Mouse (Mus musculus): Measurements from ENCODE around the gene Capza1. TPM values are rescaled to one million over a fixed set of nuclear protein-coding genes. Genes with fewer than 3 reads are reported as not detected.
A peak's percentile ranks its signal among the peaks of the same experiment; 100 is the strongest.

The Capza1 gene
- polyA plus RNA-seq, 1 experiment from 2014 or later, result 207 TPM

- Histone ChIP-seq H3K4me1 (ENCODE audit: control insufficient read depth, insufficient read depth, low read length) (peaks cover 17% of the 10 kb centered on the region; the same call in 1 of the 2 replicates), H3K27ac (ENCODE audit: low read depth, low read length) (no peak overlapping the region), H3K9ac (ENCODE audit: low read length) (no peak overlapping the region), H3K4me2 (ENCODE audit: low read length) (no peak overlapping the region), H3K4me3 (ENCODE audit: low read depth, low read length) (no peak overlapping the region), H3K9me3 (replicated peaks; ENCODE audit: control insufficient read depth, low read length) (no peaks in the 10 kb centered on the region), H3K27me3 (replicated peaks; ENCODE audit: control insufficient read depth, insufficient read depth, low read length) (no peaks in the 10 kb centered on the region), H3K36me3 (ENCODE audit: control insufficient read depth, insufficient read depth, low read length) (peaks cover 21% of the 10 kb centered on the region; the same call in 1 of the 2 replicates)
- 77% methylated on average over 12 of the region's 12 CpGs for WGBS
- DNase-seq (ENCODE audit: low spot score) (no peak), ATAC-seq (no peak)
These were observed 69.3 kb downstream of the Capza1 start for GRCm38 (mm10) chr3:104794953-104795470.

- no peaks in the 10 kb centered on the region for H3K27me3 ChIP-seq (replicated peaks; ENCODE audit: control insufficient read depth, insufficient read depth, low read length)
- peaks cover 16% of the 10 kb centered on the region; the same call in 1 of the 2 replicates for H3K36me3 ChIP-seq (ENCODE audit: control insufficient read depth, insufficient read depth, low read length)
- 45% methylated on average over 20 of the region's 20 CpGs for WGBS
- H3K4me1 ChIP-seq (ENCODE audit: control insufficient read depth, insufficient read depth, low read length), result peaks cover 18% of the 10 kb centered on the region; the same call in 1 of the 2 replicates
- H3K9ac ChIP-seq (ENCODE audit: low read length), result no peak overlapping the region
- H3K9me3 ChIP-seq (replicated peaks; ENCODE audit: control insufficient read depth, low read length), result no peaks in the 10 kb centered on the region
- H3K27ac ChIP-seq (ENCODE audit: low read depth, low read length), result peak overlapping the region; percentile 60; the same call in 1 of the 2 replicates
- no peak overlapping the region for H3K4me3 ChIP-seq (ENCODE audit: low read depth, low read length)
- DNase-seq (ENCODE audit: low spot score) (peak; percentile 93), ATAC-seq (peak; percentile 90)
- H3K4me2 ChIP-seq (ENCODE audit: low read length), result no peak overlapping the region
These were observed 70.2 kb downstream of the Capza1 start for GRCm38 (mm10) chr3:104793871-104794828.

- peaks cover 22% of the 10 kb centered on the region; the same call in 1 of the 2 replicates for H3K4me1 ChIP-seq (ENCODE audit: control insufficient read depth, insufficient read depth, low read length)
- no peak overlapping the region for H3K4me3 ChIP-seq (ENCODE audit: low read depth, low read length)
- 77% methylated on average over 15 of the region's 15 CpGs for WGBS
- no peak overlapping the region for H3K4me2 ChIP-seq (ENCODE audit: low read length)
- no peak overlapping the region for H3K27ac ChIP-seq (ENCODE audit: low read depth, low read length)
- no peak overlapping the region for H3K9ac ChIP-seq (ENCODE audit: low read length)
- ATAC-seq, result no peak
- no peaks in the 10 kb centered on the region for H3K27me3 ChIP-seq (replicated peaks; ENCODE audit: control insufficient read depth, insufficient read depth, low read length)
- no peaks in the 10 kb centered on the region for H3K9me3 ChIP-seq (replicated peaks; ENCODE audit: control insufficient read depth, low read length)
- H3K36me3 ChIP-seq (ENCODE audit: control insufficient read depth, insufficient read depth, low read length), result peaks cover 16% of the 10 kb centered on the region; the same call in 1 of the 2 replicates
- DNase-seq (ENCODE audit: low spot score), result no peak
These were observed 71.7 kb downstream of the Capza1 start for GRCm38 (mm10) chr3:104792360-104793270.

GRCm38 (mm10) chr3:104791671-104792070, 72.6 kb downstream of the Capza1 start:
- ATAC-seq (no peak), DNase-seq (ENCODE audit: low spot score) (no peak)
- Histone ChIP-seq H3K36me3 (ENCODE audit: control insufficient read depth, insufficient read depth, low read length) (peaks cover 12% of the 10 kb centered on the region; the same call in 1 of the 2 replicates), H3K27me3 (replicated peaks; ENCODE audit: control insufficient read depth, insufficient read depth, low read length) (no peaks in the 10 kb centered on the region), H3K9ac (ENCODE audit: low read length) (no peak overlapping the region), H3K9me3 (replicated peaks; ENCODE audit: control insufficient read depth, low read length) (no peaks in the 10 kb centered on the region), H3K27ac (ENCODE audit: low read depth, low read length) (no peak overlapping the region), H3K4me2 (ENCODE audit: low read length) (no peak overlapping the region), H3K4me1 (ENCODE audit: control insufficient read depth, insufficient read depth, low read length) (peaks cover 22% of the 10 kb centered on the region; the same call in 1 of the 2 replicates), H3K4me3 (ENCODE audit: low read depth, low read length) (no peak overlapping the region)
- WGBS, result 93% methylated on average over 8 of the region's 8 CpGs

- ATAC-seq (no peak), DNase-seq (ENCODE audit: low spot score) (no peak)
- Histone ChIP-seq H3K27me3 (replicated peaks; ENCODE audit: control insufficient read depth, insufficient read depth, low read length) (no peaks in the 10 kb centered on the region), H3K36me3 (ENCODE audit: control insufficient read depth, insufficient read depth, low read length) (peaks cover 9% of the 10 kb centered on the region; the same call in 1 of the 2 replicates), H3K9me3 (replicated peaks; ENCODE audit: control insufficient read depth, low read length) (no peaks in the 10 kb centered on the region), H3K4me3 (ENCODE audit: low read depth, low read length) (no peak overlapping the region), H3K27ac (ENCODE audit: low read depth, low read length) (no peak overlapping the region), H3K4me2 (ENCODE audit: low read length) (peak overlapping the region; percentile 96), H3K4me1 (ENCODE audit: control insufficient read depth, insufficient read depth, low read length) (peaks cover 22% of the 10 kb centered on the region; the same call in 1 of the 2 replicates), H3K9ac (ENCODE audit: low read length) (no peak overlapping the region; the same call in 1 of the 2 replicates)
- 23% methylated on average over 4 of the region's 4 CpGs for WGBS
These were observed 73.3 kb downstream of the Capza1 start for GRCm38 (mm10) chr3:104791017-104791416.

- Histone ChIP-seq H3K9me3 (replicated peaks; ENCODE audit: control insufficient read depth, low read length) (no peaks in the 10 kb centered on the region), H3K4me2 (ENCODE audit: low read length) (peak overlapping the region; percentile 96), H3K4me1 (ENCODE audit: control insufficient read depth, insufficient read depth, low read length) (peaks cover 18% of the 10 kb centered on the region; the same call in 1 of the 2 replicates), H3K27me3 (replicated peaks; ENCODE audit: control insufficient read depth, insufficient read depth, low read length) (peaks cover 3% of the 10 kb centered on the region; the same call in 1 of the 2 replicates), H3K27ac (ENCODE audit: low read depth, low read length) (no peak overlapping the region), H3K4me3 (ENCODE audit: low read depth, low read length) (0 out of 2 replicates have a peak overlapping the region, but pooled peaks have one; percentile 49), H3K36me3 (ENCODE audit: control insufficient read depth, insufficient read depth, low read length) (peaks cover 9% of the 10 kb centered on the region; the same call in 1 of the 2 replicates), H3K9ac (ENCODE audit: low read length) (no peak overlapping the region)
- WGBS, result 29% methylated on average over 6 of the region's 6 CpGs
- DNase-seq (ENCODE audit: low spot score) (peak; percentile 20), ATAC-seq (no peak)
These were observed 73.8 kb downstream of the Capza1 start for GRCm38 (mm10) chr3:104790401-104790937.

- H3K27ac ChIP-seq (ENCODE audit: low read depth, low read length), result no peak overlapping the region
- H3K9ac ChIP-seq (ENCODE audit: low read length), result peak overlapping the region; percentile 68; the same call in 1 of the 2 replicates
- H3K4me1 ChIP-seq (ENCODE audit: control insufficient read depth, insufficient read depth, low read length), result peaks cover 17% of the 10 kb centered on the region; the same call in 1 of the 2 replicates
- WGBS, result 39% methylated on average over 13 of the region's 13 CpGs
- H3K4me2 ChIP-seq (ENCODE audit: low read length), result peak overlapping the region; percentile 96
- H3K4me3 ChIP-seq (ENCODE audit: low read depth, low read length), result peak overlapping the region; percentile 49
- H3K36me3 ChIP-seq (ENCODE audit: control insufficient read depth, insufficient read depth, low read length), result peaks cover 5% of the 10 kb centered on the region; the same call in 1 of the 2 replicates
- DNase-seq (ENCODE audit: low spot score) (no peak), ATAC-seq (no peak)
- H3K27me3 ChIP-seq (replicated peaks; ENCODE audit: control insufficient read depth, insufficient read depth, low read length), result peaks cover 7% of the 10 kb centered on the region; the same call in 1 of the 2 replicates
- no peaks in the 10 kb centered on the region for H3K9me3 ChIP-seq (replicated peaks; ENCODE audit: control insufficient read depth, low read length)
These were observed 74.5 kb downstream of the Capza1 start for GRCm38 (mm10) chr3:104789822-104790221.

GRCm38 (mm10) chr3:104789312-104789605, 75.0 kb downstream of the Capza1 start:
- peak overlapping the region; percentile 68 for H3K9ac ChIP-seq (ENCODE audit: low read length)
- H3K4me2 ChIP-seq (ENCODE audit: low read length), result peak overlapping the region; percentile 96
- ATAC-seq (peak; percentile 32; the same call in 1 of the 2 replicates), DNase-seq (ENCODE audit: low spot score) (no peak)
- peaks cover 4% of the 10 kb centered on the region; the same call in 1 of the 2 replicates for H3K36me3 ChIP-seq (ENCODE audit: control insufficient read depth, insufficient read depth, low read length)
- H3K27ac ChIP-seq (ENCODE audit: low read depth, low read length), result peak overlapping the region; percentile 21; the same call in 1 of the 2 replicates
- H3K27me3 ChIP-seq (replicated peaks; ENCODE audit: control insufficient read depth, insufficient read depth, low read length), result peaks cover 7% of the 10 kb centered on the region; the same call in 1 of the 2 replicates
- no peaks in the 10 kb centered on the region for H3K9me3 ChIP-seq (replicated peaks; ENCODE audit: control insufficient read depth, low read length)
- H3K4me1 ChIP-seq (ENCODE audit: control insufficient read depth, insufficient read depth, low read length), result peaks cover 11% of the 10 kb centered on the region; the same call in 1 of the 2 replicates
- H3K4me3 ChIP-seq (ENCODE audit: low read depth, low read length), result peak overlapping the region; percentile 49
- WGBS, result under 1% methylated on average over 10 of the region's 10 CpGs
